Mouse (Mus musculus): ENCODE measurements at regions not wholly inside any gene's neighbourhood (a gene's known extent, or its start where the extent isn't known, plus 50 kb on each side); places are given as distances from the start of the nearest gene placed in this dataset.

- Histone ChIP-seq H3K27ac (ENCODE audit: low read depth) (no peak overlapping the region), H3K9me3 (replicated peaks; ENCODE audit: control insufficient read depth, low read length) (no peaks in the 10 kb centered on the region), H3K27me3 (ENCODE audit: control insufficient read depth, insufficient read depth, low read length) (no peaks in the 10 kb centered on the region), H3K4me3 (ENCODE audit: low read depth, low read length) (no peak overlapping the region), H3K4me2 (ENCODE audit: low read depth, low read length) (no peak overlapping the region), H3K36me3 (replicated peaks; ENCODE audit: control insufficient read depth, insufficient read depth, low read length) (no peaks in the 10 kb centered on the region), H3K4me1 (ENCODE audit: control insufficient read depth, insufficient read depth) (no peaks in the 10 kb centered on the region), H3K9ac (replicated peaks; ENCODE audit: low read depth, low read length) (no peak overlapping the region)
- ATAC-seq (ENCODE audit: insufficient read depth, low read depth) (no peak), DNase-seq (ENCODE audit: low spot score) (no peak)
- 66% methylated on average over 2 of the region's 2 CpGs for WGBS
- TF ChIP-seq EP300 (IDR thresholded peaks at IDR 0.05; ENCODE audit: low read depth) (no peak), CTCF (IDR thresholded peaks at IDR 0.05; ENCODE audit: low read depth) (peak; percentile 51)
Measured at GRCm38 (mm10) chr5:90055686-90056085, 168.1 kb downstream of the Cox18 start.

GRCm38 (mm10) chr5:90052516-90052915, 169.4 kb upstream of the Adamts3 start:
- H3K27ac ChIP-seq (ENCODE audit: low read depth), result no peak overlapping the region
- H3K9ac ChIP-seq (replicated peaks; ENCODE audit: low read depth, low read length), result no peak overlapping the region
- WGBS, result 67% methylated on average over 1 of the region's 1 CpGs
- no peak overlapping the region for H3K4me2 ChIP-seq (ENCODE audit: low read depth, low read length)
- no peaks in the 10 kb centered on the region for H3K9me3 ChIP-seq (replicated peaks; ENCODE audit: control insufficient read depth, low read length)
- H3K4me1 ChIP-seq (ENCODE audit: control insufficient read depth, insufficient read depth), result no peaks in the 10 kb centered on the region
- no peak overlapping the region for H3K4me3 ChIP-seq (ENCODE audit: low read depth, low read length)
- H3K27me3 ChIP-seq (ENCODE audit: control insufficient read depth, insufficient read depth, low read length), result no peaks in the 10 kb centered on the region
- H3K36me3 ChIP-seq (replicated peaks; ENCODE audit: control insufficient read depth, insufficient read depth, low read length), result no peaks in the 10 kb centered on the region
- no peak for TF ChIP-seq CTCF (IDR thresholded peaks at IDR 0.05; ENCODE audit: low read depth)
- no peak for TF ChIP-seq EP300 (IDR thresholded peaks at IDR 0.05; ENCODE audit: low read depth)
- no peak for ATAC-seq (ENCODE audit: insufficient read depth, low read depth)
- DNase-seq (ENCODE audit: low spot score), result no peak

GRCm38 (mm10) chr5:90049856-90050255, 166.7 kb upstream of the Adamts3 start:
- H3K27ac ChIP-seq (ENCODE audit: low read depth), result no peak overlapping the region
- ATAC-seq (ENCODE audit: insufficient read depth, low read depth) (no peak), DNase-seq (ENCODE audit: low spot score) (no peak)
- no peak overlapping the region for H3K9ac ChIP-seq (replicated peaks; ENCODE audit: low read depth, low read length)
- H3K9me3 ChIP-seq (replicated peaks; ENCODE audit: control insufficient read depth, low read length), result no peaks in the 10 kb centered on the region
- no peak for TF ChIP-seq EP300 (IDR thresholded peaks at IDR 0.05; ENCODE audit: low read depth)
- no peak for TF ChIP-seq CTCF (IDR thresholded peaks at IDR 0.05; ENCODE audit: low read depth)
- 64% methylated on average over 3 of the region's 3 CpGs for WGBS
- no peak overlapping the region for H3K4me2 ChIP-seq (ENCODE audit: low read depth, low read length)
- no peaks in the 10 kb centered on the region for H3K36me3 ChIP-seq (replicated peaks; ENCODE audit: control insufficient read depth, insufficient read depth, low read length)
- no peaks in the 10 kb centered on the region for H3K27me3 ChIP-seq (ENCODE audit: control insufficient read depth, insufficient read depth, low read length)
- H3K4me3 ChIP-seq (ENCODE audit: low read depth, low read length), result no peak overlapping the region
- H3K4me1 ChIP-seq (ENCODE audit: control insufficient read depth, insufficient read depth), result no peaks in the 10 kb centered on the region

- no peak overlapping the region for H3K4me3 ChIP-seq (ENCODE audit: low read depth, low read length)
- no peaks in the 10 kb centered on the region for H3K9me3 ChIP-seq (replicated peaks; ENCODE audit: control insufficient read depth, low read length)
- no peak overlapping the region for H3K27ac ChIP-seq (ENCODE audit: low read depth)
- H3K9ac ChIP-seq (replicated peaks; ENCODE audit: low read depth, low read length), result no peak overlapping the region
- H3K4me1 ChIP-seq (ENCODE audit: control insufficient read depth, insufficient read depth), result no peaks in the 10 kb centered on the region
- H3K4me2 ChIP-seq (ENCODE audit: low read depth, low read length), result no peak overlapping the region
- no peak for DNase-seq (ENCODE audit: low spot score)
- WGBS, result 38% methylated on average over 4 of the region's 4 CpGs
- no peaks in the 10 kb centered on the region for H3K27me3 ChIP-seq (ENCODE audit: control insufficient read depth, insufficient read depth, low read length)
- ATAC-seq (ENCODE audit: insufficient read depth, low read depth), result no peak
- H3K36me3 ChIP-seq (replicated peaks; ENCODE audit: control insufficient read depth, insufficient read depth, low read length), result no peaks in the 10 kb centered on the region
- TF ChIP-seq EP300 (IDR thresholded peaks at IDR 0.05; ENCODE audit: low read depth), result no peak
Measured at GRCm38 (mm10) chr5:90042781-90043180, 159.6 kb upstream of the Adamts3 start.

- no peak for ATAC-seq (ENCODE audit: insufficient read depth, low read depth)
- TF ChIP-seq EP300 (IDR thresholded peaks at IDR 0.05; ENCODE audit: low read depth) (no peak), CTCF (IDR thresholded peaks at IDR 0.05; ENCODE audit: low read depth) (no peak)
- Histone ChIP-seq H3K9ac (replicated peaks; ENCODE audit: low read depth, low read length) (no peak overlapping the region), H3K4me3 (ENCODE audit: low read depth, low read length) (no peak overlapping the region), H3K9me3 (replicated peaks; ENCODE audit: control insufficient read depth, low read length) (no peaks in the 10 kb centered on the region), H3K27me3 (ENCODE audit: control insufficient read depth, insufficient read depth, low read length) (no peaks in the 10 kb centered on the region), H3K4me2 (ENCODE audit: low read depth, low read length) (no peak overlapping the region), H3K4me1 (ENCODE audit: control insufficient read depth, insufficient read depth) (no peaks in the 10 kb centered on the region), H3K36me3 (replicated peaks; ENCODE audit: control insufficient read depth, insufficient read depth, low read length) (no peaks in the 10 kb centered on the region), H3K27ac (ENCODE audit: low read depth) (no peak overlapping the region)
- 43% methylated on average over 5 of the region's 5 CpGs for WGBS
- no peak for DNase-seq (ENCODE audit: low spot score)
Measured at GRCm38 (mm10) chr5:90033103-90033502, 150.0 kb upstream of the Adamts3 start.

GRCm38 (mm10) chr5:90030737-90031136, 147.6 kb upstream of the Adamts3 start:
- ATAC-seq (ENCODE audit: insufficient read depth, low read depth), result no peak
- Histone ChIP-seq H3K27ac (ENCODE audit: low read depth) (no peak overlapping the region), H3K4me3 (ENCODE audit: low read depth, low read length) (no peak overlapping the region), H3K36me3 (replicated peaks; ENCODE audit: control insufficient read depth, insufficient read depth, low read length) (no peaks in the 10 kb centered on the region), H3K4me2 (ENCODE audit: low read depth, low read length) (no peak overlapping the region), H3K9me3 (replicated peaks; ENCODE audit: control insufficient read depth, low read length) (no peaks in the 10 kb centered on the region), H3K9ac (replicated peaks; ENCODE audit: low read depth, low read length) (no peak overlapping the region), H3K4me1 (ENCODE audit: control insufficient read depth, insufficient read depth) (no peaks in the 10 kb centered on the region), H3K27me3 (ENCODE audit: control insufficient read depth, insufficient read depth, low read length) (no peaks in the 10 kb centered on the region)
- 88% methylated on average over 2 of the region's 2 CpGs for WGBS
- TF ChIP-seq CTCF (IDR thresholded peaks at IDR 0.05; ENCODE audit: low read depth) (no peak), EP300 (IDR thresholded peaks at IDR 0.05; ENCODE audit: low read depth) (no peak)
- DNase-seq (ENCODE audit: low spot score), result no peak

Measured in heart, postnatal 0 days (tissue).